17 mouse cellular contexts compared by ENCODE assay signal in genomic region chr3:49648040-49648894, GRCm38 (mm10).
A peak's percentile ranks its signal among the peaks of the same experiment; 100 is the strongest.
DNase-seq lines count a peak whose midpoint lies in the region; ATAC-seq and TF ChIP-seq lines count a peak whose summit lies in the region.
"Had no signal": no experiment of that assay in that cellular context is flagged by ENCODE, and none has a peak within 500 bp of the region (broad histone marks: within the 10 kb centered on the region; RNA-seq: fewer than 3 reads in every experiment).

No protein-coding gene starts in this region.

- no peak overlapping the region for H3K9ac ChIP-seq in kidney, postnatal 0 days (ENCODE audit: low read depth, low read length)
- no peak overlapping the region for H3K9ac ChIP-seq in kidney, embryonic 14.5 days (ENCODE audit: low read depth, low read length)
- H3K9ac ChIP-seq: hindbrain, embryonic 15.5 days; liver, embryonic 14.5 days; neural tube, embryonic 15.5 days had no signal

- no peak for ATAC-seq in kidney, postnatal 0 days (replicated peaks; ENCODE audit: low FRiP score, low read depth)
- ATAC-seq in kidney, embryonic 14.5 days (ENCODE audit: low FRiP score, low TSS enrichment), result no peak

- no peak for TF ChIP-seq CTCF in kidney, postnatal 0 days (IDR thresholded peaks at IDR 0.05; ENCODE audit: low read depth)
- no peak for TF ChIP-seq CTCF in olfactory bulb, adult 2 months (IDR thresholded peaks at IDR 0.05; ENCODE audit: insufficient read depth, low read depth, low read length)

- no peak overlapping the region for H3K27ac ChIP-seq in kidney, postnatal 0 days
- no peak overlapping the region; the same call in 1 of the 2 replicates for H3K27ac ChIP-seq in kidney, embryonic 14.5 days (ENCODE audit: low read depth, low read length)
- peak overlapping the region; percentile 57; the same call in 1 of the 2 replicates for H3K27ac ChIP-seq in olfactory bulb, adult 2 months (ENCODE audit: insufficient read depth, low read depth, low read length)
- H3K27ac ChIP-seq: hindbrain, embryonic 15.5 days; liver, embryonic 14.5 days; neural tube, embryonic 15.5 days had no signal

- H3K36me3 ChIP-seq in kidney, postnatal 0 days (ENCODE audit: insufficient read depth, low read length), result no peaks in the 10 kb centered on the region
- no peaks in the 10 kb centered on the region for H3K36me3 ChIP-seq in kidney, embryonic 14.5 days (ENCODE audit: control insufficient read depth, insufficient read depth, low read length)
- H3K36me3 ChIP-seq: hindbrain, embryonic 15.5 days; neural tube, embryonic 15.5 days had no signal

- no peaks in the 10 kb centered on the region for H3K9me3 ChIP-seq in kidney, postnatal 0 days (replicated peaks; ENCODE audit: low read length)
- no peaks in the 10 kb centered on the region for H3K9me3 ChIP-seq in kidney, embryonic 14.5 days (ENCODE audit: control insufficient read depth, low read length)
- H3K9me3 ChIP-seq: hindbrain, embryonic 15.5 days; neural tube, embryonic 15.5 days had no signal

- H3K4me2 ChIP-seq in kidney, postnatal 0 days (ENCODE audit: low read length), result no peak overlapping the region
- no peak overlapping the region for H3K4me2 ChIP-seq in kidney, embryonic 14.5 days (replicated peaks; ENCODE audit: low read depth, low read length)
- H3K4me2 ChIP-seq: hindbrain, embryonic 15.5 days; midbrain, embryonic 11.5 days; neural tube, embryonic 15.5 days had no signal

- H3K4me1 ChIP-seq in kidney, postnatal 0 days (replicated peaks; ENCODE audit: insufficient read depth, low read length), result no peaks in the 10 kb centered on the region
- H3K4me1 ChIP-seq in kidney, embryonic 14.5 days (ENCODE audit: control insufficient read depth, insufficient read depth, low read length), result no peaks in the 10 kb centered on the region
- H3K4me1 ChIP-seq in olfactory bulb, adult 2 months (ENCODE audit: control insufficient read depth, insufficient read depth, low read length), result peaks cover 9% of the 10 kb centered on the region; the same call in 1 of the 2 replicates
- H3K4me1 ChIP-seq: hindbrain, embryonic 15.5 days; neural tube, embryonic 15.5 days had no signal

- TF ChIP-seq POLR2A in olfactory bulb, adult 2 months (IDR thresholded peaks at IDR 0.05; ENCODE audit: insufficient read depth, low read depth, low read length), result no peak

- 64% methylated on average over 5 of the region's 5 CpGs for WGBS in kidney, postnatal 0 days
- 72% methylated on average over 5 of the region's 5 CpGs for WGBS in kidney, embryonic 14.5 days
- 72% methylated on average over 5 of the region's 5 CpGs for WGBS in olfactory bulb, adult 2 months

- no peak overlapping the region for H3K4me3 ChIP-seq in kidney, postnatal 0 days (replicated peaks; ENCODE audit: low read depth, low read length)
- H3K4me3 ChIP-seq in kidney, embryonic 14.5 days (ENCODE audit: low read length), result no peak overlapping the region
- no peak overlapping the region for H3K4me3 ChIP-seq in olfactory bulb, adult 2 months (ENCODE audit: insufficient read depth, low read depth, low read length)
- H3K4me3 ChIP-seq: hindbrain, embryonic 15.5 days; neural tube, embryonic 15.5 days had no signal

- DNase-seq in gastrocnemius, adult 18-20 months (ENCODE audit: low spot score), result peak; percentile 47
- no peak for DNase-seq in gastrocnemius, adult 8-10 months (ENCODE audit: low spot score in 2 of 2)
- peak; percentile 77 for DNase-seq in kidney, postnatal 0 days (ENCODE audit: low spot score)
- peak; percentile 52 for DNase-seq in adipocyte (ENCODE audit: low spot score)
- DNase-seq in cerebellum, postnatal 4 days (ENCODE audit: low spot score in 2 of 2), result no peak
- DNase-seq: adrenal gland, adult 2 months; cerebellum, adult 9-11 months; heart, postnatal 14 days; kidney, postnatal 10 days; spleen, adult 18-20 months; thymus, postnatal 36 days had no signal

- H3K27me3 ChIP-seq in kidney, postnatal 0 days (ENCODE audit: insufficient read depth, low read length), result no peaks in the 10 kb centered on the region
- H3K27me3 ChIP-seq in kidney, embryonic 14.5 days (ENCODE audit: control insufficient read depth, insufficient read depth, low read length), result no peaks in the 10 kb centered on the region
- H3K27me3 ChIP-seq: hindbrain, embryonic 15.5 days; neural tube, embryonic 15.5 days had no signal

Comparison
In these comparisons a context has a peak if more than half of its experiments do, and no peak if none do; other contexts are left out.
1. DNase-seq: peak in gastrocnemius, adult 18-20 months (single experiment), kidney, postnatal 0 days (single experiment) and adipocyte (single experiment); none in gastrocnemius, adult 8-10 months (0 of 2) and cerebellum, postnatal 4 days (0 of 2).